23 mouse cellular contexts compared by ENCODE assay signal in genomic region chrX:101996726-101997125, GRCm38 (mm10).
"Had no signal": no experiment of that assay in that cellular context is flagged by ENCODE, and none has a peak within 500 bp of the region (broad histone marks: within the 10 kb centered on the region; RNA-seq: fewer than 3 reads in every experiment).

No protein-coding gene starts in this region.

- H3K4me1 ChIP-seq: intestine, embryonic 15.5 days; liver, embryonic 12.5 days had no signal

- DNase-seq: gastrocnemius, postnatal 10 days; gastrocnemius, postnatal 36 days; heart, adult 18-20 months; heart, postnatal 10 days; heart, postnatal 4 days; kidney, adult 18-20 months; kidney, adult 8-10 months; kidney, postnatal 10 days; kidney, postnatal 25 days; kidney, postnatal 4 days; layer of hippocampus, adult 9-11 months; layer of hippocampus, postnatal 36 days; left cerebral cortex, postnatal 4 days had no signal

- H3K4me3 ChIP-seq: heart, embryonic 10.5 days; heart, embryonic 12.5 days; hindbrain, embryonic 10.5 days; hindbrain, embryonic 12.5 days; intestine, embryonic 15.5 days; limb, embryonic 13.5 days; limb, embryonic 15.5 days; liver, embryonic 12.5 days had no signal

- H3K27ac ChIP-seq: heart, embryonic 10.5 days; hindbrain, embryonic 10.5 days; hindbrain, embryonic 12.5 days; hindbrain, embryonic 14.5 days; intestine, embryonic 15.5 days; limb, embryonic 13.5 days; limb, embryonic 15.5 days; liver, embryonic 12.5 days; liver, embryonic 14.5 days had no signal
